Mouse (Mus musculus): Measurements from ENCODE around the gene 4933430I17Rik. TPM values are rescaled to one million over a fixed set of nuclear protein-coding genes. Genes with fewer than 3 reads are reported as not detected.
"Not testable (repeated sequence)": the region's sequence is repeated elsewhere in the genome, so short reads cannot be mapped to it uniquely, and the experiment has no call there.

4933430I17Rik gene
- total RNA-seq (2021), result under 1 TPM; 0.21 to 0.54 TPM

- DNase-seq (ENCODE audit: extremely low spot score in 1 of 2, low spot score in 1 of 2), result peak; percentile 94 to 97
These were observed at the start of gene 4933430I17Rik, which contains the start of gene Pole3 for GRCm38 (mm10) chr4:62524651-62525488. TSS of gene 4933430I17Rik (plus strand) at chr4:62525369. TSS of gene Pole3 (minus strand) at chr4:62525068.

DNA sequence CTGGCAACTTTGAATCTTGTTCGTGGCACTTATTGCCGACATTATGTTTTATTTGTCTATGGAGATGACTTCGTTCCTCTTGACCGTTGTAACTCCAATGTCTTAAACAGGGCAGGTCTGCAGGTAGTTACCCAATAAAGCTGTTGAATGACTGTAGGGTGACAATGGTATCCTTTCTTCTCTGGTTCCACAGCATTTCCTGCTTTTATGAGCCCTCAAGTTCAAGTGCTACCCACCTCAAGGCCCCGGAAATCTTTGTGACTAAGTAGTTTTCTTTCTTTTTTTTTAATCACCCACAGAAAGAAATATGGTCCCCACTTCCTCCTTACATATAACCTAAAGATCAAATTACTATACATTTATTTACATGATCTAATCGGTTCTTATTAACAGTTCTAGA, 49.4 kb upstream of the 4933430I17Rik start:
- no peak for DNase-seq (ENCODE audit: extremely low spot score in 1 of 2, low spot score in 1 of 2)

GRCm38 (mm10) chr4:62477542-62478244, 47.5 kb upstream of the 4933430I17Rik start:
- DNase-seq (ENCODE audit: extremely low spot score in 1 of 2, low spot score in 1 of 2), result no peak

GRCm38 (mm10) chr4:62479593-62479936, 45.6 kb upstream of the 4933430I17Rik start:
- DNase-seq (ENCODE audit: extremely low spot score in 1 of 2, low spot score in 1 of 2), result not testable (repeated sequence)

DNA sequence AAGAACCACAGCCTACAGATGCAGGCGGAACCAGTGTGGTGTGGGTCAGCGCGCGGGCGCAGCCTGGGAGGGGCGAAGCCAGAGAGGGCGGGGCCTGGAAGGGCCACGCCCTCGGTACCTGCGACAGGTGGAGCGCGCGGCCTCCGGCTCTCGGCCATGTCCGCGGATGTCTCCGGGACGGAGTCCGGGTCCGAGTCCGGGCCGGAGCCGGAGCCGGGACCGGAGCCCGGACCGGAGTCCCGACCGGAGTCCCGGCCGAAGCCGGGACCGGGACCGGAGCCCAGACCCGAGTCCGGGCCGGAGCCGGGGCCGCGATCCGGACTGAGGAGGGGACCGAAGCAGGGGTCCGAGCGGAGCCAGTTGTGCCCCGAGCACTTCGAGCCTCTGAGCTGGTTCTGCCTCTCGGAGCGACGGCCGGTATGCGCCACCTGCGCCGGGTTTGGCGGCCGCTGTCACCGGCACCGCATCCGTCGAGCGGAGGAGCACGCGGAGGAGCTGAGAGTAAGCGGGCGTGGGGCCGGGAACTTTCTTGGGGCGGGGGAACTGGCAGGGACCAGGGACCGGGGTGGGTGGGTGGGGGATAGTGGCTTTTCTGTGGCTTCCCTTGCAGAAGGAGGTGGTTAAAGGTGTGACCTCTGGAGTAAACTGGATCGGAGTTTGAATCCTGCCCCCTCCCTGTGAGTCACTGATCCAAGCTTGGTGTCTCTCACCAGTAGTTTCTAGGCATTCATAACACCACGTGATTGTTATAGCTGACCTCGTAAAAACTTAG, 45.0 kb upstream of the 4933430I17Rik start, which contains the start of gene Bspry:
Gene Bspry (plus strand): TSS at position 117 of the 772 bp plus-strand sequence.
- DNase-seq (ENCODE audit: extremely low spot score in 1 of 2, low spot score in 1 of 2), result no peak

DNA sequence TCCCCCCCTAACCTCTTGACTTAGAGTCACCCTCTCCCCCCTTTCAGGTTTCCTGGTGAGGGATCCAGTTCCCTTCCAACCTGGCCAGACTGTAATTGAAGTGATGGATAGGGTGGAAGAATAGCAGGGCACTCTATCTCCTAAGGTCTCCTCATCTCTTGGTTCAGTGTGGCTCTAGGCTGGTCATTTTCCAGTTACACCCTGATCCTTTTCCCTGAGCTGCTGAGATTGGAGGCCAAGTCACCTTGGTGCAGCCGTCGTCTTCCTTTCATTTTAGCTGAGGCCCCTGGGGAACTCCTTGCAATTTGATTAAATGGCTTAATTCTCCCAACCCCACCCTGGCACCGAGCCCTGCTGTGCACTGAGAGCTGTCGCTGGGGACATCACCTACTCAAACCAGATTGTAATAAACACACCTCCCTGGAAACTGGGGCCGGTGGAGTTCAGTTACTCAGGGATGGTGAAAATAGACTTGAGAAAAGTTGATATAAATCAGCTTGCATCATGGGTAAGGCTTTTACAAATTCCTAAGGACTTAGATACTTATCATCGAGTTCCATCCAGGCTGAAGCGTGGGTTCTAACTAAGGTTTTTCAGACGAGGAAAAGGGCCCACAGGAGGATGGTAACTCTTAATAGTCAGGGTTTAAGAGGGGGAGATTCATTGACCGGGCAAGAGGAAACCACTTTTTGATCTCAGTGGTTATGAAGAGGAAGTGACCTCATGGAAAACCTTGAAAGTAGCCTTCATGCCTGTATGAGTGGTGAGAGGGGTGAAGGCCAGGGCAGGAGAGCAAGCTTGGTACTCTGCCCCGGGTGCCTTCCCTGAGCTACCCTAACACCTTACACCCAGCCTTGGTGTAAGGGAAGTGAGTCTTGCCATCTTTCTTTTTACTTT, 44.2 kb upstream of the 4933430I17Rik start:
- DNase-seq (ENCODE audit: extremely low spot score in 1 of 2, low spot score in 1 of 2), result no peak

DNA sequence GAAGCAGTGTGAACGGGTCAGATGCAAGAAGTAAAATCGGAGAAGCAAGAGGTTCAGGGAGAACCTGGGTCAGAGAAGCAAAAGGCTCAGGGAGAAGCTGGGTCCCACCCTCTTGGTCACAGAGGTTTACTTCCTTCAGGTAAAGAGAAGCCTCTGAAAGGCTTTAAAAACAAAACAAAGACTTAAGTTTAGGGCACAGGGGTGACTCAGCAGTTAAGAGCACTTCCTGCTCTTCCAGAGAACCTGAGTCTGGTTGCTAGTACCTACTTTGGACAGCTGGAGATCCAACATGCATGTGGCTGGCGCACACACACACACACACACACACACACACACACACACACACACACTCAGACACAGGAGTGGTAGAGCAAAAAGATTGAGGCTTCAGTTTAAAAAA, 40.2 kb upstream of the 4933430I17Rik start:
- DNase-seq (ENCODE audit: extremely low spot score in 1 of 2, low spot score in 1 of 2), result no peak

DNA sequence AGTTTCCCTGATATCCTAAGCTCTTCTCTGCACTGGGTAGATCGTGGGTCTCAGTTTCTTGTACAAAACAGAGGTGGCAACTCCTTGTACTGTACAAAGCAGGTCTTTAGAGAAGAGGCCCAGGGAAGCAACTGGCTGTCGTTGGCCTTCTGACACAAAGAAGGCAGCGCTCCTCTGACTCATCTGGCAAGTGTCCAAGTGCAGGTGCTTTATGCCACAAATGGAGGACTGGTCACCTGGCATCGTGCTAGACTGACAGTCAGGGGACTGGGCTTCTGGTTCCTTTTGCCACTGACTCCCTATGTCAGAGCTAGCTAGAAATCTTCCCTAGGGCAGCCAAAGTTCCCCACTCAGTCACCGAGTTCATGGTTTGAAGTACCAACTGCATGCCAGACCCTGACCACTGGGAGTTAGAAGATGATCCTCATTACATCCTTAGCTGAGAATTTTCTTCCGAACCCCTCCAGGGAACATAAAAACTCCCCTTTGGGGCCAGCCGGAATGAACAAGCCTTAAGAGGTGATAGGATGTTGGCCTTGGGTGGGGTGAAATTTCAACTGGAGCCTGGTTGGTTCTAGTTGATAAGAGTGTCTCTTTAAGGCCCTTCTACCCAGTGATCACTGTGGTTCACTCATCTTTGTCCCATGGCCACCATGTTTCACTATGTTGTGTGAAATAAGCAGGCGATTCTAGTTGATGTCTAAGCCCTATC, 39.6 kb upstream of the 4933430I17Rik start:
- no peak for DNase-seq (ENCODE audit: extremely low spot score in 1 of 2, low spot score in 1 of 2)

- DNase-seq (ENCODE audit: extremely low spot score in 1 of 2, low spot score in 1 of 2), result no peak
These were observed 38.9 kb upstream of the 4933430I17Rik start for GRCm38 (mm10) chr4:62486162-62486696.

DNA sequence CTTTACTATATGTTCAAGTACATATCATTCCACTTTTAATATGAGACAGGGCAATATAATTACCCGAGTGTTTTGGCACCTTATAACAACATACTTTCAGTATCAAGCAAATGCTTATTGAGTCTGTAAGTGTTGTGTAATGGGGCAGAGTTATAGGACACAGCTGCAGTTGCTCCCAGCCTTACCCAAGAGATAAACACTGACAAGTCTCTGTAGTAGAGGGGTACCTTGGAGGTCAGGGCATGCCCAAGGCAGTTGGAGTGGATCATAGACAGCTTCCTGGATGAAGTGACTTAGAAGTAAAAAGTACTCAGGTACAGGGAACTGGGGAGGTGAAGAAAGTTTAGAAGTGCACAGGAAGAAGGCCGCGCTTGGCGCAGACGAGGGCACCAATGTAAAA, 38.0 kb upstream of the 4933430I17Rik start:
- no peak for DNase-seq (ENCODE audit: extremely low spot score in 1 of 2, low spot score in 1 of 2)

GRCm38 (mm10) chr4:62487914-62488313, 37.3 kb upstream of the 4933430I17Rik start:
- no peak for DNase-seq (ENCODE audit: extremely low spot score in 1 of 2, low spot score in 1 of 2)

- DNase-seq (ENCODE audit: extremely low spot score in 1 of 2, low spot score in 1 of 2), result no peak
These were observed 32.5 kb upstream of the 4933430I17Rik start for GRCm38 (mm10) chr4:62492682-62493081.

DNA sequence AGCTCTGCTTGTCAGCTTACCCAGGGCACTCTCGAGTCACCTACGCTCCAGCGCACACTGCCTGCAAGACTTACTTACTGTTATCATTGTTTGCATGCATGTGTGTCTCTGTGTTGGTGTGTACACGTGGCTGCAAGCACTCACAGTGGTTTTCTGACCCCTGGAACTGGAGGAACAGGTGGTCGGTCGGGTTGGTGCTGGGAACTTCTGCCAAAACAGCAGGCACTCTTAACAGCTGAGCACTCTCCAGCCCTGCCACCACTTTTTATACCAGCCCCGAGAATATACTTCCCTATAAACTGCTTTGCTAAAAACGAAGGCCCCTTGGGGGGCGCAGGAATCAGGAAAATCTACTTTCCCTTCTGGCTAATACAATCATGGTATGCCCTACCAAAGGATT, 30.9 kb upstream of the 4933430I17Rik start:
- no peak for DNase-seq (ENCODE audit: extremely low spot score in 1 of 2, low spot score in 1 of 2)

DNA sequence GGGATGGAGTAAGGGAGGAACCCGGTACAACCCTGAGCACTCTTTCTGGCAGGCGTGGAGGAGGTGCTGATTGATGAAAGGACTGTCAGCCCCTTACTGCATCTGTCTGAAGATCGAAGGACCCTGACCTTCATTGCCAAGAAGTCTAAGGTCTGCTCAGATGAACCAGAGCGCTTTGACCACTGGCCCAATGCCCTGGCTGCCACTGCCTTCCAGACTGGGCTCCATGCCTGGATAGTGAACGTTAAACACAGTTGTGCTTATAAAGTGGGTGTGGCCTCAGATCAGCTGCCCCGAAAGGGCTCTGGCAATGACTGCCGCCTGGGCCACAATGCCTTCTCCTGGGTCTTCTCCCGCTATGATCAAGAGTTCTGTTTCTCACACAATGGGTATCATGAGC, 29.2 kb upstream of the 4933430I17Rik start:
- no peak for DNase-seq (ENCODE audit: extremely low spot score in 1 of 2, low spot score in 1 of 2)

GRCm38 (mm10) chr4:62496815-62497214, 28.4 kb upstream of the 4933430I17Rik start:
- DNase-seq (ENCODE audit: extremely low spot score in 1 of 2, low spot score in 1 of 2), result no peak

- no peak for DNase-seq (ENCODE audit: extremely low spot score in 1 of 2, low spot score in 1 of 2)
These were observed 24.4 kb upstream of the 4933430I17Rik start for GRCm38 (mm10) chr4:62500799-62501198.

GRCm38 (mm10) chr4:62501534-62501933, 23.6 kb upstream of the 4933430I17Rik start:
- no peak for DNase-seq (ENCODE audit: extremely low spot score in 1 of 2, low spot score in 1 of 2)

- DNase-seq (ENCODE audit: extremely low spot score in 1 of 2, low spot score in 1 of 2), result peak; percentile 80 to 82
These were observed 23.0 kb upstream of the 4933430I17Rik start for GRCm38 (mm10) chr4:62501964-62502732.
